ENCODE assay signal across 16 mouse cellular contexts in genomic region chr1:128595105-128595420, GRCm38 (mm10). TPM values are rescaled to one million over a fixed set of nuclear protein-coding genes. Genes with fewer than 3 reads are reported as not detected.
A peak's percentile ranks its signal among the peaks of the same experiment; 100 is the strongest.
DNase-seq lines count a peak whose midpoint lies in the region; ATAC-seq and TF ChIP-seq lines count a peak whose summit lies in the region.
"Had no signal": no experiment of that assay in that cellular context is flagged by ENCODE, and none has a peak within 500 bp of the region (broad histone marks: within the 10 kb centered on the region; RNA-seq: fewer than 3 reads in every experiment).

No protein-coding gene starts in this region.

- WGBS in liver, adult 2 months, result 20% methylated on average over 3 of the region's 3 CpGs
- WGBS in liver, embryonic 12.5 days (ENCODE audit: insufficient replicate concordance), result 30% methylated on average over 3 of the region's 3 CpGs
- 16% methylated on average over 3 of the region's 3 CpGs for WGBS in embryonic facial prominence, embryonic 10.5 days
- 22% methylated on average over 3 of the region's 3 CpGs for WGBS in hindbrain, postnatal 0 days
- WGBS in kidney, adult 2 months, result 32% methylated on average over 3 of the region's 3 CpGs

- H3K4me2 ChIP-seq in liver, embryonic 12.5 days, result no peak overlapping the region
- 0 out of 2 replicates have a peak overlapping the region, but pooled peaks have one; percentile 0 for H3K4me2 ChIP-seq in hindbrain, postnatal 0 days (ENCODE audit: low read depth, low read length)
- H3K4me2 ChIP-seq: limb, embryonic 13.5 days had no signal

- ATAC-seq in liver, embryonic 12.5 days, result no peak
- ATAC-seq in hindbrain, postnatal 0 days, result no peak
- ATAC-seq: CD4-positive, CD25-positive, alpha-beta regulatory T cell, adult 4 months; intestine, postnatal 0 days; liver, postnatal 0 days had no signal

- no peak overlapping the region for H3K27ac ChIP-seq in liver, adult 2 months (replicated peaks; ENCODE audit: insufficient read depth, low read depth, low read length)
- no peak overlapping the region for H3K27ac ChIP-seq in liver, embryonic 12.5 days
- H3K27ac ChIP-seq in embryonic facial prominence, embryonic 10.5 days (replicated peaks), result peak overlapping the region; percentile 51; the same call in 1 of the 2 replicates
- peak overlapping the region; percentile 32; the same call in 1 of the 2 replicates for H3K27ac ChIP-seq in hindbrain, postnatal 0 days
- no peak overlapping the region for H3K27ac ChIP-seq in kidney, adult 2 months (ENCODE audit: insufficient read depth, low read depth, low read length)
- H3K27ac ChIP-seq: heart, embryonic 10.5 days; limb, embryonic 13.5 days had no signal

- peak; percentile 22 for DNase-seq in liver, adult 2 months (ENCODE audit: extremely low read depth, low read depth, low spot score)
- peak; percentile 52 for DNase-seq in brain, embryonic 14.5 days (ENCODE audit: low read depth)
- DNase-seq in embryonic facial prominence, embryonic 10.5 days (ENCODE audit: low spot score), result peak; percentile 21
- peak; percentile 19 for DNase-seq in hindbrain, postnatal 0 days (ENCODE audit: low spot score)
- no peak for DNase-seq in frontal cortex, postnatal 36 days (ENCODE audit: low spot score in 2 of 2)
- DNase-seq in kidney, adult 2 months, result no peak
- DNase-seq: adrenal gland, postnatal 10 days; cerebellum, adult 8-10 months; gastrocnemius, postnatal 10 days; kidney, postnatal 14 days; liver, postnatal 0 days had no signal

- TF ChIP-seq POLR2A in liver, adult 2 months (IDR thresholded peaks at IDR 0.05; ENCODE audit: extremely low read depth, insufficient read depth, low read length), result no peak
- no peak for TF ChIP-seq POLR2A in brain, embryonic 14.5 days (IDR thresholded peaks at IDR 0.05; ENCODE audit: borderline replicate concordance, extremely low read depth, insufficient read depth, insufficient read length, poor library complexity, severe bottlenecking)
- TF ChIP-seq POLR2A in kidney, adult 2 months (IDR thresholded peaks at IDR 0.05; ENCODE audit: low read depth, low read length), result no peak

- H3K9me3 ChIP-seq in liver, embryonic 12.5 days (replicated peaks), result no peaks in the 10 kb centered on the region
- H3K9me3 ChIP-seq in embryonic facial prominence, embryonic 10.5 days, result no peaks in the 10 kb centered on the region
- no peaks in the 10 kb centered on the region for H3K9me3 ChIP-seq in hindbrain, postnatal 0 days (ENCODE audit: low read length)
- H3K9me3 ChIP-seq: heart, embryonic 10.5 days; limb, embryonic 13.5 days had no signal

- TF ChIP-seq CTCF in liver, adult 2 months (IDR thresholded peaks at IDR 0.05; ENCODE audit: low read depth, low read length), result no peak
- TF ChIP-seq CTCF in brain, embryonic 14.5 days (IDR thresholded peaks at IDR 0.05; ENCODE audit: borderline replicate concordance, extremely low read depth, insufficient read depth, insufficient read length), result no peak
- TF ChIP-seq CTCF in hindbrain, postnatal 0 days (IDR thresholded peaks at IDR 0.05; ENCODE audit: low read depth), result no peak
- TF ChIP-seq CTCF in kidney, adult 2 months (conservative IDR thresholded peaks at IDR 0.05; ENCODE audit: insufficient read depth, insufficient read length, low read depth, low read length), result no peak

- H3K4me1 ChIP-seq in liver, adult 2 months (ENCODE audit: control insufficient read depth, insufficient read depth, low read length), result peaks cover 7% of the 10 kb centered on the region; the same call in 1 of the 2 replicates
- H3K4me1 ChIP-seq in liver, embryonic 12.5 days, result peaks cover 19% of the 10 kb centered on the region
- H3K4me1 ChIP-seq in embryonic facial prominence, embryonic 10.5 days, result peaks cover 66% of the 10 kb centered on the region
- peaks cover 14% of the 10 kb centered on the region; the same call in 1 of the 2 replicates for H3K4me1 ChIP-seq in hindbrain, postnatal 0 days (ENCODE audit: insufficient read depth, low read length)
- no peaks in the 10 kb centered on the region for H3K4me1 ChIP-seq in kidney, adult 2 months (ENCODE audit: control insufficient read depth, insufficient read depth, low read length)

- H3K4me3 ChIP-seq in liver, adult 2 months (ENCODE audit: insufficient read depth, low read depth, low read length), result no peak overlapping the region
- no peak overlapping the region for H3K4me3 ChIP-seq in liver, embryonic 12.5 days
- H3K4me3 ChIP-seq in embryonic facial prominence, embryonic 10.5 days, result no peak overlapping the region
- no peak overlapping the region for H3K4me3 ChIP-seq in hindbrain, postnatal 0 days (ENCODE audit: low read length)
- no peak overlapping the region for H3K4me3 ChIP-seq in kidney, adult 2 months (ENCODE audit: insufficient read depth, low read depth, low read length)
- H3K4me3 ChIP-seq: heart, embryonic 10.5 days; limb, embryonic 13.5 days had no signal

- H3K79me2 ChIP-seq in liver, adult 2 months (ENCODE audit: control insufficient read depth, insufficient read depth, low read length), result no peaks in the 10 kb centered on the region

- H3K9ac ChIP-seq in liver, adult 2 months (ENCODE audit: low read depth, low read length), result no peak overlapping the region
- no peak overlapping the region for H3K9ac ChIP-seq in liver, embryonic 12.5 days
- no peak overlapping the region for H3K9ac ChIP-seq in hindbrain, postnatal 0 days (replicated peaks; ENCODE audit: low read length)
- H3K9ac ChIP-seq: limb, embryonic 13.5 days; liver, postnatal 0 days had no signal

- H3K27me3 ChIP-seq in liver, adult 2 months (ENCODE audit: control insufficient read depth, insufficient read depth, low read length), result peaks cover 8% of the 10 kb centered on the region; the same call in 1 of the 2 replicates
- H3K27me3 ChIP-seq in liver, embryonic 12.5 days (replicated peaks), result peaks cover 72% of the 10 kb centered on the region
- H3K27me3 ChIP-seq in embryonic facial prominence, embryonic 10.5 days (replicated peaks; ENCODE audit: low read depth, poor library complexity, severe bottlenecking), result peaks cover 63% of the 10 kb centered on the region
- no peaks in the 10 kb centered on the region for H3K27me3 ChIP-seq in hindbrain, postnatal 0 days (ENCODE audit: insufficient read depth, low read length)
- H3K27me3 ChIP-seq in kidney, adult 2 months (replicated peaks; ENCODE audit: control insufficient read depth, insufficient read depth, low read length), result no peaks in the 10 kb centered on the region

- H3K36me3 ChIP-seq in liver, adult 2 months (ENCODE audit: control insufficient read depth, insufficient read depth, low read length), result no peaks in the 10 kb centered on the region
- H3K36me3 ChIP-seq in liver, embryonic 12.5 days, result no peaks in the 10 kb centered on the region
- H3K36me3 ChIP-seq in embryonic facial prominence, embryonic 10.5 days (replicated peaks), result no peaks in the 10 kb centered on the region
- no peaks in the 10 kb centered on the region for H3K36me3 ChIP-seq in hindbrain, postnatal 0 days (ENCODE audit: insufficient read depth, low read length)
- no peaks in the 10 kb centered on the region for H3K36me3 ChIP-seq in kidney, adult 2 months (ENCODE audit: control insufficient read depth, insufficient read depth, low read length)
- H3K36me3 ChIP-seq: heart, embryonic 10.5 days; limb, embryonic 13.5 days had no signal

RNA-seq across cellular contexts. Expression of gene Cxcr4, which starts 3.0 kb away (rescaled TPM):
- 0.74 and 2.4 TPM in 2 replicates for total RNA-seq in liver, adult 2 months (2014; rRNA removed)
- 1.8 and 2.4 TPM in 2 replicates for polyA plus RNA-seq in liver, adult 2 months (2012; rRNA removed)
- polyA plus RNA-seq in liver, embryonic 12.5 days (2016; fragmentation: Nextera tagmentation; extraction: Ambion mirVana), result 0.88 and 0.93 TPM in 2 replicates
- 96.9 and 115 TPM in 2 replicates for polyA plus RNA-seq in brain, embryonic 14.5 days (2012; rRNA removed)
- polyA plus RNA-seq in embryonic facial prominence, embryonic 10.5 days (2016; fragmentation: Nextera tagmentation; extraction: Ambion mirVana), result 4.8 and 6.0 TPM in 2 replicates
- 76.1 and 95.8 TPM in 2 replicates for total RNA-seq in hindbrain, postnatal 0 days (2014; rRNA removed)
- polyA plus RNA-seq in hindbrain, postnatal 0 days (2015; fragmentation: Nextera tagmentation; extraction: Ambion mirVana), result 5.1 and 5.2 TPM in 2 replicates
- polyA plus RNA-seq in kidney, adult 2 months (2012; rRNA removed), result 12.8 and 22.4 TPM in 2 replicates

Comparison
In these comparisons a context has a peak if more than half of its experiments do, and no peak if none do; other contexts are left out.
1. DNase-seq: peak in liver, adult 2 months (single experiment), brain, embryonic 14.5 days (single experiment), embryonic facial prominence, embryonic 10.5 days (single experiment) and hindbrain, postnatal 0 days (single experiment); none in frontal cortex, postnatal 36 days (0 of 2) and kidney, adult 2 months (single experiment).
2. H3K27ac ChIP-seq: peak in embryonic facial prominence, embryonic 10.5 days (single experiment) and hindbrain, postnatal 0 days (single experiment); none in liver, adult 2 months (single experiment), liver, embryonic 12.5 days (single experiment) and kidney, adult 2 months (single experiment).